Mouse (Mus musculus) v-Abl transformed pro-B cells (cell line): ENCODE data around the gene Olfr895.

Experiments used
- in situ Hi-C, 2 experiments: fragments of 400-800 bp; cut with MboI; formaldehyde crosslinking; loops; one replicate each; pipeline ENCODE4 v1.15.1; 2025; ENCODE audit not compliant: unreplicated experiment in 2 of 2

Gene Olfr895

DNA sequence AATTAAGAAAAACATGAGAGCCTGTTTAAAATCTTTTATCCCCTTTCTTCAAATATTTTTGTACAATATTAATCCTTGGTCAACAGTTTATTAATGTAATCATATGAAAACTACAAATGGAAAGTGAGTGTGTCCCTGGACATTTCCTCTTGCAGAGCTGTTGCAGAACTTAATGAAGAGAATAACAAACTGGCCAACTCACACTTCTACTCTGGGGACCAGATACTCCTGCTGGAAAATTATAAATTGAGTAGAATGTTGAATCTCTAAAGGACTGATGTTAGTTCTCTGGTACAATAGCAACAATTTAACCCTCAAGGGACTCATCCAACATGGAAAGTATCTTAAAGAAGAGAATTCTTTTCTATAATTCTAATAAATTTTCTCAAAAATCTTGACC is at the start of gene Olfr895:
Gene Olfr895, plus strand, starts transcription at position 301 of the 400 bp plus-strand sequence.
- in situ Hi-C loops, result no loop called here

DNA sequence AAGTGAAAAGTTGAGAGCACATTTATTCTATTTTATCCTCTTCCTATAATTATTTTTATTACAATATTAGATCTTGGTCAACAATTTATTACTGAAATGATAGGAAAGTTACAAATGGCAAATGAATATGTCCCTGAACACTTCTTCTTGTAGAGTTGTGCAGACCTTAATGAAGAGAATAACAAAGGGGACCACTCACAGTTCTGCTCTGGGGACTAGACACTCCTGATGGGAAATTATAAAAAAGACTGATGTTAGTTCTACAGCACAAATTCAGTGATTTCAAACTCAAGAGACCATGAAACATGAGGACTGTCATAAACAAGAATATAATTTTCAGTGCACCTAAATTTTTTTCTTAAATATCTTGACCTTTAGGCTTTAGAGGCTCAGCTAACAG is 15.2 kb upstream of the Olfr895 start, which contains the start of gene Olfr143:
Gene Olfr143, plus strand, starts transcription at position 301 of the 400 bp plus-strand sequence.
- in situ Hi-C loops, result no loop called here

DNA sequence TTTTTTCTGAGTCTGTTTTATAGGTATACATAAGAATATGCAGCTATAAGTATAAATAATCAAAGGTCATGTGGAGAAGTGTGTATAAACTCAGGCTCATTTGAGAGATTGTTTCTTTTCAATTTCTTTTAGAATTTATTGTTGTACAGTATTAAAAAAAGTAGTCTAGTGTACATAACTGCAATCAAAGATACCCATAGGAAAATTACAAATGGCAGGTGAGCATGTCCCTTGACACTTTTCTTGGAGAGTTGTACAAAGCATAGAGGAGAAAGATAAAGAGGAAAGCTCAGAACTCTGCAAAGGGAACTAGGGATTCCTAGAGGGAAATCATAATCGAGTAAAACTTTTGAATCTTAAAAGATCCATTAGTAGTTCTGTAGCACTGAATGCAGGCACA is 23.2 kb downstream of the Olfr895 start, which contains the start of gene Olfr896-ps1:
Gene Olfr896-ps1, plus strand, starts transcription at position 301 of the 400 bp plus-strand sequence.
- in situ Hi-C loops, result no loop called here
